Mouse (Mus musculus) forebrain, embryonic 15.5 days (tissue): ENCODE data around the gene Runx3. TPM values are rescaled to one million over a fixed set of nuclear protein-coding genes. Genes with fewer than 3 reads are reported as not detected.

ENCODE experiments used
- ATAC-seq: fragments of 200-750 bp; cut with Nextera tagmentation; replicated peaks from 2 replicates; pipeline ENCODE4 v1.8.0; 2017; ENCODE audit warnings: mild to moderate bottlenecking, moderate TSS enrichment, moderate library complexity
- H3K27ac ChIP-seq: fragments of 300-500 bp; sonication (generic); replicated peaks from 2 replicates; pipeline ENCODE4 v1.5.1; 2015; ENCODE audit warnings: mild to moderate bottlenecking, inconsistent platforms
- H3K27me3 ChIP-seq: fragments of 300-500 bp; sonication (generic); 2 replicates; pipeline ENCODE4 v1.6.1; 2015; ENCODE audit warnings: inconsistent platforms
- H3K36me3 ChIP-seq: fragments of 300-500 bp; sonication (generic); 2 replicates; pipeline ENCODE4 v1.6.1; 2015; ENCODE audit warnings: mild to moderate bottlenecking, inconsistent platforms
- H3K4me1 ChIP-seq: fragments of 300-500 bp; sonication (generic); 2 replicates; pipeline ENCODE4 v1.6.1; 2015; ENCODE audit warnings: inconsistent platforms
- H3K4me2 ChIP-seq: fragments of 300-500 bp; sonication (generic); replicated peaks from 2 replicates; pipeline ENCODE4 v1.6.1; 2015; ENCODE audit warnings: mild to moderate bottlenecking, inconsistent platforms
- H3K4me3 ChIP-seq: fragments of 300-500 bp; sonication (generic); 2 replicates; pipeline ENCODE4 v1.5.1; 2015; ENCODE audit warnings: mild to moderate bottlenecking, inconsistent platforms
- H3K9ac ChIP-seq: fragments of 300-500 bp; sonication (generic); replicated peaks from 2 replicates; pipeline ENCODE4 v1.6.1; 2015; ENCODE audit warnings: mild to moderate bottlenecking, inconsistent platforms
- H3K9me3 ChIP-seq: fragments of 300-500 bp; sonication (generic); 2 replicates; pipeline ENCODE4 v1.6.1; 2016; ENCODE audit warnings: inconsistent platforms
- WGBS: fragments of 180-500 bp; shearing (Covaris S2); methylation state at CpG from one replicate; pipeline ENCODE4 v1.1.7; 2015; ENCODE audit warnings: mixed read lengths; 5-methylcytosine and 5-hydroxymethylcytosine counted together
- polyA plus RNA-seq: library from polyadenylated mRNA; unstranded; fragments of >200 nt; fragmentation: Nextera tagmentation; extraction: Ambion mirVana; gene quantifications from 2 replicates; pipeline ENCODE4 v1.2.1, GENCODE M21; 2015

The Runx3 gene
- polyA plus RNA-seq, 1 experiment from 2014 or later = not detected

DNA sequence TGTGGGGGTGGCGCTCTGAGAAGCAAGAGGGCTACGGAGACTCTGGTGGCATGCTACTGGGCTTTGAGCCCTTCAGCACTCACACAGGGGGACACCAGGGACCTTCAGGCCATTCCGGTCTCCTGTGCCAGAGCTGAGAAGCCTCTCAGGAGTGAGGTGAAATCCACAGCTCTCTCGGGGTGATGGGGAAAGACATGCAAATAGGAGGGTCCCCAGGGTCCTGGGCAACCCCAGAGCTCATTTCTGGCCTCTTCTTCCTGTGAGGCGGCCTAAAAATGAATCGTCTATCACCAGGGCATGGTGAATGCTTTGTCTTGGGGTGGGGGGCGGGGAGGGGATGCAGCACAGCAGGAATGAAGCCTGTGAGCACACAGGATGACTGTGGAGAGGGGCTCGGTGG is 15.8 kb downstream of the Runx3 start:
- H3K27me3 ChIP-seq = peaks cover 30% of the 10 kb centered on the region
- no peaks in the 10 kb centered on the region for H3K9me3 ChIP-seq
- H3K4me3 ChIP-seq = no peak overlapping the region
- no peaks in the 10 kb centered on the region for H3K4me1 ChIP-seq
- H3K36me3 ChIP-seq = no peaks in the 10 kb centered on the region
- H3K9ac ChIP-seq = no peak overlapping the region
- 51% methylated on average over 8 of the region's 8 CpGs for WGBS
- ATAC-seq = no peak
- H3K27ac ChIP-seq = no peak overlapping the region
- no peak overlapping the region for H3K4me2 ChIP-seq

DNA sequence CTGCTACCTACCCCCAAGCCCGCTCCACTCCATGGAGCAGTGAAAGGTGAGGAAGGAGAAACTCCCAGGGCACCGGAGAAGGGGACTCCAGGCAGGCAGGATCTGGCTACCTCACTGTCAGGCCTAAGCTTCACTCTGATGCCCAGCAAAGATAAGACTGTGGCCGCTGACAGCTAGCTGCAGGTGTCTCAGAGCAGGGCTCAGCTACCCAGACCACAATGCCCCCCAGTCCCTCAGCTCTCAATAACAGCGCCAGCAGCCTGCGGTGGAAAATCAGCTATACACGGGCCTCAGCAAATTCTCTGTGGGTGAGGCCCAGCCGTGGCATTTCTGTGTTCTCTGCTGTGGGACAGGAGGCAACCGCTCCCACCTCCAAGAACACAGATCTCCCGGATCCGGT is 16.2 kb downstream of the Runx3 start:
- Histone ChIP-seq H3K4me2 (no peak overlapping the region), H3K27ac (no peak overlapping the region), H3K4me3 (no peak overlapping the region), H3K36me3 (no peaks in the 10 kb centered on the region), H3K4me1 (no peaks in the 10 kb centered on the region), H3K27me3 (peaks cover 34% of the 10 kb centered on the region), H3K9ac (no peak overlapping the region), H3K9me3 (no peaks in the 10 kb centered on the region)
- 58% methylated on average over 10 of the region's 10 CpGs for WGBS
- no peak for ATAC-seq

GRCm38 (mm10) chr4:135140647-135141515 is 20.4 kb downstream of the Runx3 start:
- WGBS = 1% methylated on average over 25 of the region's 25 CpGs

GRCm38 (mm10) chr4:135141720-135142119 is 21.3 kb downstream of the Runx3 start:
- H3K4me1 ChIP-seq = no peaks in the 10 kb centered on the region
- H3K36me3 ChIP-seq = no peaks in the 10 kb centered on the region
- H3K9ac ChIP-seq = no peak overlapping the region
- 9% methylated on average over 13 of the region's 13 CpGs for whole genome bisulfite sequencing
- H3K27me3 ChIP-seq = peaks cover 81% of the 10 kb centered on the region
- no peak overlapping the region for H3K27ac ChIP-seq
- H3K9me3 ChIP-seq = no peaks in the 10 kb centered on the region
- H3K4me2 ChIP-seq = no peak overlapping the region
- no peak overlapping the region for H3K4me3 ChIP-seq
- ATAC-seq = no peak

More at GRCm38 (mm10) chr4:135140647-135141515, 20.4 kb downstream of the Runx3 start:
- no peak overlapping the region for H3K27ac ChIP-seq
- H3K4me2 ChIP-seq = no peak overlapping the region
- no peaks in the 10 kb centered on the region for H3K9me3 ChIP-seq
- no peaks in the 10 kb centered on the region for H3K4me1 ChIP-seq
- no peak overlapping the region for H3K9ac ChIP-seq
- no peak overlapping the region for H3K4me3 ChIP-seq
- peaks cover 72% of the 10 kb centered on the region for H3K27me3 ChIP-seq
- ATAC-seq = no peak
- H3K36me3 ChIP-seq = no peaks in the 10 kb centered on the region

GRCm38 (mm10) chr4:135146734-135147133 is 26.3 kb downstream of the Runx3 start:
- no peaks in the 10 kb centered on the region for H3K9me3 ChIP-seq
- peaks cover 94% of the 10 kb centered on the region for H3K27me3 ChIP-seq
- H3K4me1 ChIP-seq = 0 out of 2 replicates have a peak, but pooled peaks cover 5% of the 10 kb centered on the region
- H3K9ac ChIP-seq = no peak overlapping the region
- H3K27ac ChIP-seq = no peak overlapping the region
- no peak overlapping the region for H3K4me3 ChIP-seq
- no peaks in the 10 kb centered on the region for H3K36me3 ChIP-seq
- 11% methylated on average over 15 of the region's 15 CpGs for WGBS
- H3K4me2 ChIP-seq = no peak overlapping the region
- no peak for ATAC-seq

GRCm38 (mm10) chr4:135148660-135149059 is 28.2 kb downstream of the Runx3 start:
- 6% methylated on average over 7 of the region's 7 CpGs for WGBS
- H3K27ac ChIP-seq = no peak overlapping the region
- peaks cover 93% of the 10 kb centered on the region for H3K27me3 ChIP-seq
- no peak overlapping the region for H3K4me2 ChIP-seq
- H3K9me3 ChIP-seq = no peaks in the 10 kb centered on the region
- H3K9ac ChIP-seq = no peak overlapping the region
- ATAC-seq = no peak
- H3K4me1 ChIP-seq = peaks cover 14% of the 10 kb centered on the region
- H3K36me3 ChIP-seq = no peaks in the 10 kb centered on the region
- no peak overlapping the region for H3K4me3 ChIP-seq

GRCm38 (mm10) chr4:135150031-135150801 is 29.8 kb downstream of the Runx3 start:
- no peak overlapping the region for H3K27ac ChIP-seq
- peaks cover 95% of the 10 kb centered on the region for H3K27me3 ChIP-seq
- no peak overlapping the region for H3K4me3 ChIP-seq
- H3K9me3 ChIP-seq = no peaks in the 10 kb centered on the region
- no peaks in the 10 kb centered on the region for H3K36me3 ChIP-seq
- no peak overlapping the region for H3K9ac ChIP-seq
- ATAC-seq = 0 out of 2 replicates have a peak, but pooled peaks have one; percentile 16
- no peak overlapping the region for H3K4me2 ChIP-seq
- H3K4me1 ChIP-seq = peaks cover 14% of the 10 kb centered on the region
- 3% methylated on average over 32 of the region's 32 CpGs for WGBS

DNA sequence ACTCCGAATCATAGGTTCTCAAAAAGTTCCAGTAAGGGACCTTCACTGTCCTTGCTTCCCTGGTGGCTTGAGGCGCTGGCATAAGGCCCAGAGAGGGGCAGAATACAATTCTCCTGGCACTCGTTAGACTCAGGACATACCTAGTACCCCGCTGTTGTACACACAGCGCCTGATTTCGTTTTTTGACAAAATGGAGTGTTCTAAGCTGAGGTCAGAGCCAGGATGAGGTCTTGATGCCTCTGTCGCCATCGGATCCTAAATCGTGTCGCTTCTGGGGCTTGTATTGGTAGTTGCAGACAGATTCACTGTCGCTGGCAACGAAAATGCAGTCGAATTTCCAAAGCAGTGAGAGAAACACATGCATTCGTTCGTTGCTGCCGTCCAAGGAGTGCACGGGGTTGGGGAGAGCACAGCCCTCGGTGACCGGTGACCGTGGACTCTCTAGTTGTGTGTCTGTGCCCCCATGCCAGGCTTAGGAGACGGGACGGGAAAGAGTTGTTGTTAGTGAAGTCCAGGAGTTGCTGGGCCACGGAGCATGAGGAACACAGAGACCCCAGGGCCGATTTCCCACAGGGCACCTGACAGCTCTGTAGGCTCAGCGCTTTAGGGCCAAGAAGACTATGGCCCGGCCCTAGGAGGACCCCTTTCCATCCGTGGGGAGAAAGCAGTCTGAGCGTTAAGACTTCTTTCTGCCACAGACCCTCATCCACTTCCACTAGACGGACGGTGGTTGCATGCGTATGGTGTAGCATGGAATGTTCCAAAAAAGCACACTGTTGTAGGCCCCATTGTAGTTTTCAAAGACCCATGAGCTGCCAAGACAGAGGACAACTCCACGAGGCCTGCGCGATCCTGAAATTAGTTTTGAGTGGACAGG is 30.9 kb downstream of the Runx3 start:
- H3K36me3 ChIP-seq = no peaks in the 10 kb centered on the region
- 5% methylated on average over 34 of the region's 34 CpGs for WGBS
- H3K4me1 ChIP-seq = peaks cover 14% of the 10 kb centered on the region
- H3K4me2 ChIP-seq = no peak overlapping the region
- peaks cover 95% of the 10 kb centered on the region for H3K27me3 ChIP-seq
- no peak for ATAC-seq
- H3K9me3 ChIP-seq = no peaks in the 10 kb centered on the region
- no peak overlapping the region; the same call in 1 of the 2 replicates for H3K4me3 ChIP-seq
- H3K27ac ChIP-seq = no peak overlapping the region
- H3K9ac ChIP-seq = no peak overlapping the region

GRCm38 (mm10) chr4:135151988-135152594 is 31.6 kb downstream of the Runx3 start:
- Histone ChIP-seq H3K27ac (no peak overlapping the region), H3K36me3 (no peaks in the 10 kb centered on the region), H3K4me2 (peak overlapping the region; percentile 41), H3K9me3 (no peaks in the 10 kb centered on the region), H3K27me3 (peaks cover 95% of the 10 kb centered on the region), H3K9ac (no peak overlapping the region), H3K4me1 (peaks cover 14% of the 10 kb centered on the region), H3K4me3 (peak overlapping the region; percentile 29)
- WGBS = 2% methylated on average over 61 of the region's 63 CpGs
- no peak for ATAC-seq

DNA sequence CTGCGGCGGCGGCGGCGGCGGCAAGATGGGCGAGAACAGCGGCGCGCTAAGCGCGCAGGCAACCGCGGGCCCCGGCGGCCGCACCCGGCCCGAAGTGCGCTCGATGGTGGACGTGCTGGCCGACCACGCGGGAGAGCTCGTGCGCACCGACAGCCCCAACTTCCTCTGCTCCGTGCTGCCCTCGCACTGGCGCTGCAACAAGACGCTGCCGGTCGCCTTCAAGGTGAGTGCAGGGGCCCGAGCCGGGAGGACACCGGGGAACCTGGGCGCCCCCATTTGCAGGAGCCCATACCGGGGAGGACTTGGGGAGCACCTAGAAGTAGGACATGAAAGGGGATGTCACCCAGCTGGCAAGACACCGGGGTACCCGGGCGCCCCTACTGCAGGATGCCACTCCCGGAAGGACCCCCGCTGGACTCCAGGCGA is 32.4 kb downstream of the Runx3 start:
- no peaks in the 10 kb centered on the region for H3K9me3 ChIP-seq
- H3K9ac ChIP-seq = no peak overlapping the region
- no peaks in the 10 kb centered on the region for H3K36me3 ChIP-seq
- no peak overlapping the region for H3K27ac ChIP-seq
- H3K4me2 ChIP-seq = peak overlapping the region; percentile 41
- peaks cover 95% of the 10 kb centered on the region for H3K27me3 ChIP-seq
- 0% methylated on average over 39 of the region's 45 CpGs for WGBS
- H3K4me1 ChIP-seq = peaks cover 17% of the 10 kb centered on the region
- peak overlapping the region; percentile 29 for H3K4me3 ChIP-seq
- no peak for ATAC-seq
